In the genomic region with DNA sequence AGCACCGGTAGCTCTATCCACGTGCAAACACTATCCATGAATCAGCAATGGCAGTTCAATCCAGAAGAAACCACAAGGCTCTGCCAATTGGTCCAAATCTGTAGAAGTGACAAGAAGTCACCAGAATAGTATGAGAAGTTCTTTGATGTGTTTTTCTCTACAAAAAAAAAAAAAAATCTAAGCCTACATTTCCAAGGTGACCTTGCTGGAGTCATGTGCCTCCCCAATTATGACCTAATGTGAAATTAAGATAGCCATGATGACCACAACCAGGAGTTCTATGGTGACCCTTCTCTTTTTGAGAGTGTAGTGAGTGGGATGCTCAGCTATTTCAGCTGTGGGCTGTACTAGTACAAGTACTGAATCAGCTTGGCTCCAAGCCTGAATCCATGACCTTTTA, we compare ENCODE assay signal across 16 mouse cellular contexts.
"Had no signal": no experiment of that assay in that cellular context is flagged by ENCODE, and none has a peak within 500 bp of the region (broad histone marks: within the 10 kb centered on the region; RNA-seq: fewer than 3 reads in every experiment).

Gene Zfp119b (minus strand): TSS at position 101 of the 400 bp plus-strand sequence.

- H3K4me3 ChIP-seq: limb, embryonic 13.5 days; liver, embryonic 15.5 days; midbrain, embryonic 12.5 days; myocyte; neural tube, embryonic 15.5 days; stomach, embryonic 15.5 days had no signal

- H3K9ac ChIP-seq: limb, embryonic 13.5 days; liver, embryonic 15.5 days; midbrain, embryonic 12.5 days; neural tube, embryonic 15.5 days; stomach, embryonic 15.5 days had no signal

- ATAC-seq: intestine, postnatal 0 days had no signal

- H3K27ac ChIP-seq: limb, embryonic 13.5 days; liver, embryonic 15.5 days; macrophage; midbrain, embryonic 12.5 days; neural tube, embryonic 15.5 days; stomach, embryonic 15.5 days had no signal

- H3K27me3 ChIP-seq: megakaryocyte, embryonic 14.5 days; stomach, embryonic 15.5 days had no signal

- H3K9me3 ChIP-seq: limb, embryonic 13.5 days; liver, embryonic 15.5 days; megakaryocyte, embryonic 14.5 days; midbrain, embryonic 12.5 days; neural tube, embryonic 15.5 days; stomach, embryonic 15.5 days had no signal

- DNase-seq: kidney, adult 8-10 months; kidney, postnatal 25 days; left cerebral cortex, postnatal 4 days; lung, adult 2 months; thymus, adult 2 months; thymus, postnatal 25 days had no signal

- H3K36me3 ChIP-seq: limb, embryonic 13.5 days; liver, embryonic 15.5 days; midbrain, embryonic 12.5 days; neural tube, embryonic 15.5 days; stomach, embryonic 15.5 days had no signal

- H3K4me2 ChIP-seq: limb, embryonic 13.5 days; liver, embryonic 11.5 days; liver, embryonic 15.5 days; midbrain, embryonic 12.5 days; neural tube, embryonic 15.5 days; stomach, embryonic 15.5 days had no signal
